Mouse (Mus musculus) liver, postnatal 0 days (tissue): Measurements from ENCODE around the gene Grm1.

ENCODE experiments used
- CTCF ChIP-seq: sonication (generic); IDR thresholded peaks from 2 replicates; pipeline ENCODE4 v1.5.1; 2016; ENCODE audit warnings: antibody characterized with exemption, low read depth
- EP300 ChIP-seq: IDR thresholded peaks from 2 replicates; pipeline ENCODE4 v1.6.1; 2016; ENCODE audit warnings: antibody characterized with exemption, low read depth, mild to moderate bottlenecking

GRCm38 (mm10) chr10:11018970-11019531 is 63.1 kb downstream of the Grm1 start:
- TF ChIP-seq CTCF (no peak), EP300 (no peak)
